Mouse (Mus musculus) embryonic fibroblast, embryonic 13.5 days (primary cell): Measurements from ENCODE around the gene Rora.

Experiments
- CTCF ChIP-seq: IDR thresholded peaks from 2 replicates; pipeline ENCODE4 v1.5.1; 2011; ENCODE audit warnings: mild to moderate bottlenecking, control low read depth, low read length, moderate library complexity, borderline replicate concordance; ENCODE audit not compliant: insufficient read depth
- POLR2A ChIP-seq: IDR thresholded peaks from 2 replicates; pipeline ENCODE4 v1.6.1; 2011; ENCODE audit warnings: low read depth, mild to moderate bottlenecking, control low read depth, low read length, moderate library complexity

DNA sequence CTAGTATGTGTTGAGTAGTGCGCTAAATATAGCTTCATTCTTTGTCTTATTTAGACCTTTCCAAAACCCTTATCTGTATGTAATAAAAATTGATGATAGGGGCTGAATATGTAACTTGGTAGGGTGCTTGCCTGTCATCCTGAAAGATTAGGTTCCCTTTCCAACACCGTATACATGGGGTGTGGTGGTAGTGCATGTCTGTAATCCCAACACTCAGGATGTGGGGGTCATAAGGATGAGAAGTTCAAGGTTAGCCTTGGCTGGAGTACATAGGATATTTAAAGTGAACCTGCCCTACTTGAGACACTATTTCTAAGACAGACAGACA is 743.8 kb downstream of the Rora start:
- TF ChIP-seq CTCF (no peak), POLR2A (no peak)
